Mouse (Mus musculus): Measurements from ENCODE around the gene Kbtbd12.

DNA sequence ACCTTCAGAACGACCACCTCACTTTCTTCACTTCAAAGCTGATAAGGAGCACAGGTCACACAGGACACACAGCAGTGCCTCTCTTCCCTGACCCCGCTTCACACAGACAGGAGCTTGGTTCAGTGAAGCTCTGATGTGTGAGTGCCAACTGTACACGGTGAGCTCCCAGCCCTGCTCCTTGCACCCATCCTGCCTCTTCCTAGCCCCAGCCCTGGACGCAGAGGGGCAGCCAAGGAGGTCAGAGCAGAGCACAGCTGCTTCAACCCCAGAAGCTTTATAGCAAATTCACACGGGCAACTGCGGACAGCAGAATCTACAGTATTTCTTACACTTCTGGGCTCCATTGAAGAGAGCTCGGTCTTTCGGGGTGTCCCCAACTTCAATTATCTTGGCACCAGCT lies 123.8 kb downstream of the Kbtbd12 start:
- TF ChIP-seq EP300 (optimal IDR thresholded peaks at IDR 0.05) = no peak
- no peak for TF ChIP-seq CTCF (IDR thresholded peaks at IDR 0.05; ENCODE audit: low read depth)
